In the genomic region with DNA sequence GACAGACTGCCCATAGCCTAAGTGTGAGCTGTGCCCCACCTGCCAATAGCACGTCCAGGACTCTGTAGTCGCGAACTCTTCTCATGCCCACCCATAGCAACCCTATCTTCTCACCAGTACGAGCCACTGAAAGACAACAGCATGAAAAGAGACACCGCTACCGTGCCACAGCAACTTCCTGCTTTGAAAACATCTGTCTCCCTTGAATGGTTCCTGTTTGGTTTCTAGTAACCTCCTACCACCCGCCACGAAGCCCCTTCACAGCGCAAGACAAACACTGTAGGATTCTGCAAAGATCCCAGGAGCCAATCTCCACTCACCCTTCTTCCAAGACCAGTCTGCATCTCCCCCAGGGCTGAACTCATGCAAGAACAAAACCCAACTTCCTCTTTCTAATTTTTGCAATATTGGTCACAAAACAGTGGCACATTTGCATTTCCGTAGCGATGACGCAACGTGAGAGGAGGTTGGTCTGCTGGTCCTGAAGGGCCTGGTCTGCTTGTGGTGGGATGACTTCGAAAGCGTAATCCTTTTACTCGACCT, we compare ENCODE assay signal across 11 mouse cellular contexts. TPM values are rescaled to one million over a fixed set of nuclear protein-coding genes. Genes with fewer than 3 reads are reported as not detected.
A peak's percentile ranks its signal among the peaks of the same experiment; 100 is the strongest.
DNase-seq lines count a peak whose midpoint lies in the region; ATAC-seq lines count a peak whose summit lies in the region.
"Had no signal": no experiment of that assay in that cellular context is flagged by ENCODE, and none has a peak within 500 bp of the region (broad histone marks: within the 10 kb centered on the region; RNA-seq: fewer than 3 reads in every experiment).

No protein-coding gene starts in this region.

- peak; percentile 97 for DNase-seq in heart, adult 11 months
- peak; percentile 52 to 69 for DNase-seq in lung, adult 18-20 months
- peak; percentile 40 to 75 for DNase-seq in spleen, postnatal 10 days (ENCODE audit: low spot score in 2 of 2)
- DNase-seq in cerebellum, adult 18-20 months = no peak
- DNase-seq in ovary, postnatal 10 days (ENCODE audit: low spot score) = no peak
- DNase-seq: embryo, embryonic 11 days had no signal

- no peak overlapping the region for H3K4me2 ChIP-seq in heart, embryonic 12.5 days
- no peak overlapping the region for H3K4me2 ChIP-seq in forebrain, embryonic 12.5 days
- H3K4me2 ChIP-seq: neural tube, embryonic 12.5 days had no signal

- WGBS in heart, embryonic 12.5 days = 76% methylated on average over 16 of the region's 16 CpGs
- WGBS in forebrain, embryonic 12.5 days = 90% methylated on average over 16 of the region's 16 CpGs

- H3K9me3 ChIP-seq in heart, embryonic 12.5 days (replicated peaks) = no peaks in the 10 kb centered on the region
- no peaks in the 10 kb centered on the region for H3K9me3 ChIP-seq in forebrain, embryonic 12.5 days
- H3K9me3 ChIP-seq: neural tube, embryonic 12.5 days had no signal

- peaks cover 22% of the 10 kb centered on the region for H3K4me1 ChIP-seq in heart, embryonic 12.5 days (replicated peaks)
- peaks cover 5% of the 10 kb centered on the region; the same call in 1 of the 2 replicates for H3K4me1 ChIP-seq in forebrain, embryonic 12.5 days
- H3K4me1 ChIP-seq: neural tube, embryonic 12.5 days had no signal

- H3K27me3 ChIP-seq in heart, embryonic 12.5 days (replicated peaks) = no peaks in the 10 kb centered on the region
- H3K27me3 ChIP-seq in forebrain, embryonic 12.5 days = no peaks in the 10 kb centered on the region
- H3K27me3 ChIP-seq: neural tube, embryonic 12.5 days had no signal

- H3K4me3 ChIP-seq in heart, embryonic 12.5 days = no peak overlapping the region
- no peak overlapping the region for H3K4me3 ChIP-seq in forebrain, embryonic 12.5 days (replicated peaks)
- H3K4me3 ChIP-seq: neural tube, embryonic 12.5 days had no signal

- no peaks in the 10 kb centered on the region for H3K36me3 ChIP-seq in heart, embryonic 12.5 days
- no peaks in the 10 kb centered on the region for H3K36me3 ChIP-seq in forebrain, embryonic 12.5 days (replicated peaks)
- H3K36me3 ChIP-seq: neural tube, embryonic 12.5 days had no signal

- H3K27ac ChIP-seq in heart, embryonic 12.5 days (ENCODE audit: poor library complexity, severe bottlenecking) = no peak overlapping the region
- no peak overlapping the region for H3K27ac ChIP-seq in forebrain, embryonic 12.5 days
- H3K27ac ChIP-seq: neural tube, embryonic 12.5 days had no signal

- no peak overlapping the region for H3K9ac ChIP-seq in heart, embryonic 12.5 days
- H3K9ac ChIP-seq in forebrain, embryonic 12.5 days = no peak overlapping the region
- H3K9ac ChIP-seq: neural tube, embryonic 12.5 days had no signal

- ATAC-seq in heart, embryonic 12.5 days (ENCODE audit: insufficient number of reproducible peaks, low FRiP score) = no peak
- peak; percentile 62 for ATAC-seq in common myeloid progenitor, adult 5-6 weeks (replicated peaks; ENCODE audit: low read depth, poor library complexity, severe bottlenecking)
- no peak for ATAC-seq in forebrain, embryonic 12.5 days (ENCODE audit: low FRiP score)
- ATAC-seq: intestine, postnatal 0 days had no signal

RNA-seq across cellular contexts. Expression of gene Fgd3, which starts 11.2 kb away (rescaled TPM):
- polyA plus RNA-seq in heart, embryonic 12.5 days (2016; fragmentation: Nextera tagmentation; extraction: Ambion mirVana) = 0.13 and 0.15 TPM in 2 replicates
- total RNA-seq in common myeloid progenitor, adult 5-6 weeks (2017) = 8.8 and 11.9 TPM in 2 replicates
- 1.7 and 2.5 TPM in 2 replicates for polyA plus RNA-seq in forebrain, embryonic 12.5 days (2016; fragmentation: Nextera tagmentation; extraction: Ambion mirVana)

RNA-seq across cellular contexts. Expression of gene Bicd2, which starts 32.5 kb away (rescaled TPM):
- 53.5 and 54.0 TPM in 2 replicates for polyA plus RNA-seq in heart, embryonic 12.5 days (2016; fragmentation: Nextera tagmentation; extraction: Ambion mirVana)
- total RNA-seq in common myeloid progenitor, adult 5-6 weeks (2017) = 20.4 and 24.3 TPM in 2 replicates
- polyA plus RNA-seq in forebrain, embryonic 12.5 days (2016; fragmentation: Nextera tagmentation; extraction: Ambion mirVana) = 38.9 and 39.1 TPM in 2 replicates

Comparison
In these comparisons a context has a peak if more than half of its experiments do, and no peak if none do; other contexts are left out.
1. DNase-seq: peak in heart, adult 11 months (single experiment), lung, adult 18-20 months (2 of 2) and spleen, postnatal 10 days (2 of 2); none in cerebellum, adult 18-20 months (0 of 2) and ovary, postnatal 10 days (single experiment).